ENCODE assay signal across 20 mouse cellular contexts in the genomic region with DNA sequence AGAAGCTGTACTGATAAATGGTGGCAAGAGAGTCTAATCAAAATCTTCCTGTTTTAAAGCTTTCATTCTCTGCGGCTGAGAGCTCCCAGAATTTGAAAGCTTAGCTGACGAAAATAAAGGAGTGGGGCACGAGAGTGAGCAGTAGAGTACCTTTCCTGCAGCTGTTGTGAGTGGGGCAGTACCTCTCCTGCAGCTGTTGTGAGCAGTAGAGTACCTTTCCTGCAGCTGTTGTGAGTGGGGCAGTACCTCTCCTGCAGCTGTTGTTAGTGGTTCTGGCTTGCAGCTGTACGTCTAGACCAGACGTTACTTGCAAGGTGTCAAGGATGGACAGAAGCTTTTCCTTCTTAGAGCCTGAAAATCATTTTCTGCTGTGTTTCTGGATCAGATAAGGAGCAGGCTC.
DNase-seq lines count a peak whose midpoint lies in the region; ATAC-seq and TF ChIP-seq lines count a peak whose summit lies in the region.
"Had no signal": no experiment of that assay in that cellular context is flagged by ENCODE, and none has a peak within 500 bp of the region (broad histone marks: within the 10 kb centered on the region; RNA-seq: fewer than 3 reads in every experiment).

No protein-coding gene starts in this region.

- no peak overlapping the region for H3K9ac ChIP-seq in forebrain, postnatal 0 days
- H3K9ac ChIP-seq in limb, embryonic 11.5 days (ENCODE audit: low read length), result no peak overlapping the region
- no peak overlapping the region for H3K9ac ChIP-seq in CH12.LX (ENCODE audit: insufficient read depth, low read depth)
- H3K9ac ChIP-seq in neural tube, embryonic 15.5 days (replicated peaks), result no peak overlapping the region
- H3K9ac ChIP-seq in hindbrain, embryonic 11.5 days (ENCODE audit: low read depth, low read length), result no peak overlapping the region
- H3K9ac ChIP-seq: embryonic facial prominence, embryonic 13.5 days; limb, embryonic 12.5 days; liver, embryonic 13.5 days had no signal

- H3K4me2 ChIP-seq in forebrain, postnatal 0 days (ENCODE audit: low read depth), result no peak overlapping the region
- no peak overlapping the region for H3K4me2 ChIP-seq in limb, embryonic 11.5 days (ENCODE audit: low read depth, severe bottlenecking)
- H3K4me2 ChIP-seq in CH12.LX (ENCODE audit: insufficient read depth, low read depth, poor library complexity, severe bottlenecking), result peak overlapping the region; percentile 69; the same call in 1 of the 2 replicates
- no peak overlapping the region for H3K4me2 ChIP-seq in neural tube, embryonic 15.5 days
- no peak overlapping the region for H3K4me2 ChIP-seq in hindbrain, embryonic 11.5 days (replicated peaks; ENCODE audit: low read depth, low read length)
- H3K4me2 ChIP-seq: embryonic facial prominence, embryonic 13.5 days; limb, embryonic 12.5 days; liver, embryonic 13.5 days; midbrain, embryonic 11.5 days had no signal

- TF ChIP-seq CTCF in forebrain, postnatal 0 days (IDR thresholded peaks at IDR 0.05; ENCODE audit: low read depth), result no peak
- no peak for TF ChIP-seq CTCF in CH12.LX (conservative IDR thresholded peaks at IDR 0.05 in 1 of 2, IDR thresholded peaks at IDR 0.05 in 1 of 2; ENCODE audit: low read depth in 2 of 2, low read length in 2 of 2)

- dilution Hi-C loops in CH12.LX (cut with MboI; ENCODE audit: extremely low pct_ligation_motif_present, extremely low pct_unique_long_range_greater_than_20kb, low sequenced_read_pairs), result no loop called here

- TF ChIP-seq EP300 in CH12.LX (IDR thresholded peaks at IDR 0.05; ENCODE audit: low read length), result peak; percentile 84

- H3K9me3 ChIP-seq in forebrain, postnatal 0 days (ENCODE audit: low read length), result no peaks in the 10 kb centered on the region
- H3K9me3 ChIP-seq in forebrain, embryonic 10.5 days, result no peaks in the 10 kb centered on the region
- H3K9me3 ChIP-seq in limb, embryonic 11.5 days (ENCODE audit: control insufficient read depth, low read length), result no peaks in the 10 kb centered on the region
- H3K9me3 ChIP-seq in limb, embryonic 10.5 days (replicated peaks), result no peaks in the 10 kb centered on the region
- no peaks in the 10 kb centered on the region for H3K9me3 ChIP-seq in CH12.LX (replicated peaks; ENCODE audit: low read length)
- no peaks in the 10 kb centered on the region for H3K9me3 ChIP-seq in neural tube, embryonic 15.5 days (replicated peaks)
- H3K9me3 ChIP-seq in hindbrain, embryonic 11.5 days (ENCODE audit: control insufficient read depth, low read length), result no peaks in the 10 kb centered on the region
- H3K9me3 ChIP-seq: embryonic facial prominence, embryonic 13.5 days; limb, embryonic 12.5 days; liver, embryonic 13.5 days had no signal

- no peaks in the 10 kb centered on the region for H3K4me1 ChIP-seq in forebrain, postnatal 0 days (ENCODE audit: insufficient read depth)
- peaks cover 40% of the 10 kb centered on the region for H3K4me1 ChIP-seq in forebrain, embryonic 10.5 days
- no peaks in the 10 kb centered on the region for H3K4me1 ChIP-seq in limb, embryonic 11.5 days (ENCODE audit: control insufficient read depth, insufficient read depth, low read length)
- H3K4me1 ChIP-seq in limb, embryonic 10.5 days, result peaks cover 9% of the 10 kb centered on the region
- peaks cover 20 to 60% of the 10 kb centered on the region in 2 experiments for H3K4me1 ChIP-seq in CH12.LX (ENCODE audit: control insufficient read depth in 1 of 2, insufficient read depth in 2 of 2)
- peaks cover 29% of the 10 kb centered on the region for H3K4me1 ChIP-seq in neural tube, embryonic 15.5 days
- no peaks in the 10 kb centered on the region for H3K4me1 ChIP-seq in hindbrain, embryonic 11.5 days (replicated peaks; ENCODE audit: control insufficient read depth, insufficient read depth, low read length)

- DNase-seq in forebrain, postnatal 0 days, result no peak
- no peak for DNase-seq in forebrain, embryonic 10.5 days (ENCODE audit: extremely low spot score, low spot score)
- DNase-seq in limb, embryonic 11.5 days (ENCODE audit: low spot score), result peak; percentile 20
- no peak for DNase-seq in limb, embryonic 10.5 days (ENCODE audit: low spot score)
- DNase-seq in CH12.LX (ENCODE audit: extremely low read depth), result peak; percentile 56
- DNase-seq in hindbrain, embryonic 11.5 days (ENCODE audit: low spot score), result no peak
- DNase-seq: adrenal gland, adult 2 months; cerebellum, adult 2 months; cerebellum, postnatal 25 days; gastrocnemius, postnatal 36 days; kidney, adult 2 months; liver, embryonic 13.5 days; lung, adult 2 months; lung, postnatal 14 days had no signal

- no peaks in the 10 kb centered on the region for H3K27me3 ChIP-seq in forebrain, postnatal 0 days (ENCODE audit: insufficient read depth, low read length)
- no peaks in the 10 kb centered on the region for H3K27me3 ChIP-seq in forebrain, embryonic 10.5 days (ENCODE audit: poor library complexity, severe bottlenecking)
- H3K27me3 ChIP-seq in limb, embryonic 11.5 days (ENCODE audit: control insufficient read depth, insufficient read depth, low read length), result no peaks in the 10 kb centered on the region
- no peaks in the 10 kb centered on the region for H3K27me3 ChIP-seq in limb, embryonic 10.5 days (ENCODE audit: low read depth, poor library complexity, severe bottlenecking)
- no peaks in the 10 kb centered on the region for H3K27me3 ChIP-seq in CH12.LX (replicated peaks)
- H3K27me3 ChIP-seq in neural tube, embryonic 15.5 days (replicated peaks), result no peaks in the 10 kb centered on the region
- no peaks in the 10 kb centered on the region for H3K27me3 ChIP-seq in hindbrain, embryonic 11.5 days (ENCODE audit: control insufficient read depth, insufficient read depth, low read length)
- H3K27me3 ChIP-seq: embryonic facial prominence, embryonic 13.5 days; limb, embryonic 12.5 days; liver, embryonic 13.5 days had no signal

- 57% methylated on average over 5 of the region's 5 CpGs for WGBS in forebrain, postnatal 0 days
- 79% methylated on average over 5 of the region's 5 CpGs for WGBS in forebrain, embryonic 10.5 days
- 61% methylated on average over 5 of the region's 5 CpGs for WGBS in limb, embryonic 11.5 days
- WGBS in limb, embryonic 10.5 days, result 81% methylated on average over 5 of the region's 5 CpGs
- 58% methylated on average over 5 of the region's 5 CpGs for WGBS in neural tube, embryonic 15.5 days
- WGBS in hindbrain, embryonic 11.5 days, result 77% methylated on average over 5 of the region's 5 CpGs

- no peak for TF ChIP-seq POLR2A in CH12.LX (IDR thresholded peaks at IDR 0.05; ENCODE audit: low read depth, low read length)

- ATAC-seq in forebrain, postnatal 0 days, result peak; percentile 20; the same call in 1 of the 2 replicates
- no peak for ATAC-seq in limb, embryonic 11.5 days (ENCODE audit: insufficient number of reproducible peaks, low FRiP score, low TSS enrichment, low read depth)
- ATAC-seq in neural tube, embryonic 15.5 days (ENCODE audit: low FRiP score), result no peak
- no peak for ATAC-seq in hindbrain, embryonic 11.5 days (ENCODE audit: low FRiP score)

- H3K79me2 ChIP-seq in CH12.LX (replicated peaks; ENCODE audit: control insufficient read depth, extremely low read depth, insufficient read depth, poor library complexity, severe bottlenecking), result no peaks in the 10 kb centered on the region; the same call in 1 of the 2 replicates

- no peak overlapping the region for H3K27ac ChIP-seq in forebrain, postnatal 0 days (ENCODE audit: low read depth, low read length)
- no peak overlapping the region for H3K27ac ChIP-seq in forebrain, embryonic 10.5 days
- H3K27ac ChIP-seq in limb, embryonic 11.5 days (replicated peaks; ENCODE audit: low read depth, low read length), result no peak overlapping the region
- no peak overlapping the region for H3K27ac ChIP-seq in limb, embryonic 10.5 days
- no peak overlapping the region for H3K27ac ChIP-seq in CH12.LX (ENCODE audit: insufficient read depth, low read depth)
- 0 out of 2 replicates have a peak overlapping the region, but pooled peaks have one; percentile 9 for H3K27ac ChIP-seq in neural tube, embryonic 15.5 days (replicated peaks)
- H3K27ac ChIP-seq in hindbrain, embryonic 11.5 days (ENCODE audit: low read depth, low read length), result no peak overlapping the region
- H3K27ac ChIP-seq: embryonic facial prominence, embryonic 13.5 days; kidney, postnatal 0 days; limb, embryonic 12.5 days; liver, embryonic 13.5 days; stomach, postnatal 0 days had no signal

- no peaks in the 10 kb centered on the region for H3K36me3 ChIP-seq in forebrain, postnatal 0 days (ENCODE audit: insufficient read depth)
- H3K36me3 ChIP-seq in forebrain, embryonic 10.5 days (replicated peaks), result no peaks in the 10 kb centered on the region
- no peaks in the 10 kb centered on the region for H3K36me3 ChIP-seq in limb, embryonic 11.5 days (ENCODE audit: control insufficient read depth, insufficient read depth, low read length)
- H3K36me3 ChIP-seq in limb, embryonic 10.5 days, result no peaks in the 10 kb centered on the region
- peaks cover 0 to 24% of the 10 kb centered on the region in 2 experiments for H3K36me3 ChIP-seq in CH12.LX (replicated peaks in 1 of 2; ENCODE audit: control insufficient read depth in 1 of 2, insufficient read depth in 1 of 2, low read length in 1 of 2)
- H3K36me3 ChIP-seq in neural tube, embryonic 15.5 days, result no peaks in the 10 kb centered on the region
- H3K36me3 ChIP-seq in hindbrain, embryonic 11.5 days (ENCODE audit: control insufficient read depth, insufficient read depth, low read length), result no peaks in the 10 kb centered on the region
- H3K36me3 ChIP-seq: embryonic facial prominence, embryonic 13.5 days; limb, embryonic 12.5 days; liver, embryonic 13.5 days had no signal

- in situ Hi-C loops in CH12.LX (cut with MboI; ENCODE audit: low pct_ligation_motif_present, low pct_unique_long_range_greater_than_20kb, low sequenced_read_pairs), result no loop called here

- no peak; the same call in 1 of the 2 replicates for TF ChIP-seq RAD21 in CH12.LX (IDR thresholded peaks at IDR 0.05; ENCODE audit: low read depth, low read length)

- H3K4me3 ChIP-seq in forebrain, postnatal 0 days (ENCODE audit: low read depth, low read length), result no peak overlapping the region
- no peak overlapping the region for H3K4me3 ChIP-seq in forebrain, embryonic 10.5 days
- H3K4me3 ChIP-seq in limb, embryonic 11.5 days (ENCODE audit: low read depth, low read length), result no peak overlapping the region
- no peak overlapping the region for H3K4me3 ChIP-seq in limb, embryonic 10.5 days
- H3K4me3 ChIP-seq in CH12.LX (replicated peaks in 1 of 3; ENCODE audit: low read depth in 2 of 3, low read length in 2 of 3, poor library complexity in 1 of 3), result peak overlapping the region in 2 of 3 experiments; percentile 19 to 44
- H3K4me3 ChIP-seq in neural tube, embryonic 15.5 days (replicated peaks), result no peak overlapping the region
- H3K4me3 ChIP-seq in hindbrain, embryonic 11.5 days (ENCODE audit: low read depth, low read length), result no peak overlapping the region
- H3K4me3 ChIP-seq: embryonic facial prominence, embryonic 13.5 days; limb, embryonic 12.5 days; liver, embryonic 13.5 days had no signal

TF ChIP-seq in CH12.LX, 34 proteins besides CTCF, POLR2A, EP300 and RAD21 (continues in another document):
- no peak for TF ChIP-seq GABPA (IDR thresholded peaks at IDR 0.05; ENCODE audit: insufficient replicate concordance, low read depth, low read length)
- no peak for TF ChIP-seq JUN (IDR thresholded peaks at IDR 0.05; ENCODE audit: insufficient read depth, low read depth, low read length)
- TF ChIP-seq ZMIZ1 (IDR thresholded peaks at IDR 0.05; ENCODE audit: low read depth, low read length), result no peak
- TF ChIP-seq MYC (IDR thresholded peaks at IDR 0.05; ENCODE audit: low read depth, low read length), result 0 out of 2 replicates have a peak, but pooled peaks have one; percentile 45

Comparison
In these comparisons a context has a peak if more than half of its experiments do, and no peak if none do; other contexts are left out.
1. DNase-seq: peak in limb, embryonic 11.5 days (single experiment) and CH12.LX (single experiment); none in forebrain, postnatal 0 days (single experiment), forebrain, embryonic 10.5 days (single experiment), limb, embryonic 10.5 days (single experiment) and hindbrain, embryonic 11.5 days (single experiment).
2. H3K4me3 ChIP-seq: peak in CH12.LX (2 of 3); none in forebrain, postnatal 0 days (single experiment), forebrain, embryonic 10.5 days (single experiment), limb, embryonic 11.5 days (single experiment), limb, embryonic 10.5 days (single experiment), neural tube, embryonic 15.5 days (single experiment) and hindbrain, embryonic 11.5 days (single experiment).